Mouse (Mus musculus) heart, adult 2 months (tissue): ENCODE data around the gene Grifin. TPM values are rescaled to one million over a fixed set of nuclear protein-coding genes. Genes with fewer than 3 reads are reported as not detected.

ENCODE experiments used
- DNase-seq, 2 experiments: peaks; one replicate each; pipeline ENCODE4 v3.0.0; 2021
- H3K27ac ChIP-seq: fragments of 200-600 bp; 2 replicates; pipeline ENCODE4 v1.8.1; 2022
- H3K27me3 ChIP-seq: fragments of 200-500 bp; 2 replicates; pipeline ENCODE4 v1.6.1; 2012; ENCODE audit warnings: mild to moderate bottlenecking, low read length, inconsistent platforms, mixed read lengths; ENCODE audit not compliant: control insufficient read depth, insufficient read depth
- H3K36me3 ChIP-seq: fragments of 200-500 bp; 2 replicates; pipeline ENCODE4 v1.6.1; 2012; ENCODE audit warnings: low read length, inconsistent platforms; ENCODE audit not compliant: control insufficient read depth, insufficient read depth
- H3K4me1 ChIP-seq: fragments of 200-500 bp; 2 replicates; pipeline ENCODE4 v1.6.1; 2011; ENCODE audit warnings: low read length; ENCODE audit not compliant: control insufficient read depth, insufficient read depth
- H3K4me3 ChIP-seq: fragments of 200-600 bp; 2 replicates; pipeline ENCODE4 v1.8.1; 2022
- H3K79me2 ChIP-seq: fragments of 200-500 bp; replicated peaks from 2 replicates; pipeline ENCODE4 v1.6.1; 2012; ENCODE audit warnings: mild to moderate bottlenecking, inconsistent platforms, low read length, moderate library complexity, mixed read lengths; ENCODE audit not compliant: control insufficient read depth, insufficient read depth
- H3K9ac ChIP-seq: fragments of 200-500 bp; 2 replicates; pipeline ENCODE4 v1.6.1; 2012; ENCODE audit warnings: low read depth, mild to moderate bottlenecking, control low read depth, inconsistent platforms, low read length, mixed read lengths
- CTCF ChIP-seq: fragments of 200-600 bp; IDR thresholded peaks from 2 replicates; pipeline ENCODE4 v1.8.1; 2022; ENCODE audit warnings: antibody characterized with exemption, mild to moderate bottlenecking, moderate library complexity
- EP300 ChIP-seq: fragments of 200-500 bp; IDR thresholded peaks from 2 replicates; pipeline ENCODE4 v1.6.1; 2011; ENCODE audit warnings: low read depth, low read length, control low read depth; ENCODE audit not compliant: insufficient read depth
- POLR2A ChIP-seq: fragments of 200-500 bp; IDR thresholded peaks from 2 replicates; pipeline ENCODE4 v1.6.1; 2011; ENCODE audit warnings: mild to moderate bottlenecking, low read depth, low read length, control low read depth; ENCODE audit not compliant: insufficient read depth
- WGBS: fragments of 180-500 bp; shearing (Covaris S2); methylation state at CpG from one replicate; pipeline ENCODE4 v1.1.7; 2018; 5-methylcytosine and 5-hydroxymethylcytosine counted together
- intact Hi-C: fragments of 180-260 bp; cut with DNase I; formaldehyde crosslinking; loops from one replicate; pipeline ENCODE4 v1.15.1; 2025
- polyA plus RNA-seq: library from polyadenylated mRNA; depleted of rRNA; stranded (reverse); fragments of >200 nt; gene quantifications from 2 replicates; pipeline ENCODE4 v1.2.3, GENCODE M21; 2012
- total RNA-seq, 2 experiments: library from RNA; stranded (reverse); gene quantifications; 2 replicates each; pipeline ENCODE4 v1.2.3; 2021

Gene Grifin
- total and polyA plus RNA-seq, 3 experiments: not detected

DNA sequence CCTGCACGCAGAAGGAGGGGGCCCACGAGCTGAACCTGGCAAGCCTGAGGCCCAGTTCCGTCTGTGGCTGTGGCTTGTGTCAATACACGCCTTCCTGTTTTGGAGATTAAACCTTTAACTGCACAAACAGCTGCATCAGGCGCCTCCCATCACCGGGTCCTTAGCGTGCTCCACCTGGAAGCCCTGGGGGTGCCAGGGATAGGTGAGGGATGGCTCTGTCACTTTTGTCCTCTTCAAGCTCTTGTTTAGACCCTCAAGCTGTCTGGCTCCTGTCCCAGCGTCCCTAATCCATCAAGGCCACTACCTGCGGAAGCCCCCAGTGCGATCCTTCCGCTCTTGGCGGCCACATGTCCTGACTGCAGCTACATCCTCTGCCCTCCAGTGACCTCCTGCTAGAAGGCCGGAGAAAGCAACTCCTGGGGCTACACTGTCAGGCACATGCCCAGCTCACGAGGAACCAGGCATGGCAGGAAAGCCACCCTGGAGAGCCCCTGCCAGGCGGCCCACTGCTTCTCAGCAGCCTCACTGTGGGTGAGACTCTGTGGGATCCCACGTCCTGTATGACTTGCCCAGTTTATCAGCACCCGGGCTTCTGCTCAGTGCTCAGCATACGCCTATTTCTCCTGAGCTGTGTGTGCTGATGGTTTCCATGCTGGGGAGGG is 32.2 kb upstream of the Grifin start:
- no peaks in the 10 kb centered on the region for H3K27me3 ChIP-seq
- TF ChIP-seq POLR2A (0 out of 2 replicates have a peak, but pooled peaks have one; percentile 7), EP300 (peak; percentile 38; the same call in 1 of the 2 replicates), CTCF (no peak)
- intact Hi-C loops: loop anchor here (2.0 kb wide), 1 partner anchor 14 kb away; no protein-coding TSS in a partner anchor
- H3K79me2 ChIP-seq: no peaks in the 10 kb centered on the region
- H3K9ac ChIP-seq: no peak overlapping the region
- H3K4me3 ChIP-seq: no peak overlapping the region
- 34% methylated on average over 18 of the region's 18 CpGs for WGBS
- peak; percentile 67 to 78 for DNase-seq
- H3K4me1 ChIP-seq: peaks cover 5% of the 10 kb centered on the region
- no peaks in the 10 kb centered on the region for H3K36me3 ChIP-seq
- H3K27ac ChIP-seq: peak overlapping the region; percentile 57

DNA sequence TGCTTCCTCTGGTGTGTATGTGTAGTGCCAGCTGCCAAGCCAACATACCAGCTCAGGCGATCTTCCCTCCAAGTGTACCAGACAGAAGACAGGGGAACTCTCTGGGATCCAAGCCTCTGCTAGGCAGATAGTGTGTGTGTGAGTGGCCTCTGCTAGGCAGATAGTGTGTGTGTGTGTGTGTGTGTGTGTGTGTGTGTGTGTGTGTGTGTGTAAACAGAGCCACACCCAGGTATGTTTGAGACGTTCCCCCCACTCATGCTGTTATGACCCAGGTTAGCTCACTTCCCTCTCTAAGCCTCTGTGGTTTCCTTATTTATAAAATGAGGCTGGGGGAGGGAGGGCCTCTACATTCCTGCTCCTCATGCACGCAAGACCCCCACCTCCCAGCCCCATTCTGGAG is 31.6 kb upstream of the Grifin start:
- Histone ChIP-seq H3K9ac (peak overlapping the region; percentile 21; the same call in 1 of the 2 replicates), H3K27ac (peak overlapping the region; percentile 57), H3K4me1 (peaks cover 5% of the 10 kb centered on the region), H3K36me3 (no peaks in the 10 kb centered on the region), H3K79me2 (no peaks in the 10 kb centered on the region), H3K27me3 (no peaks in the 10 kb centered on the region), H3K4me3 (no peak overlapping the region)
- WGBS: 42% methylated on average over 3 of the region's 3 CpGs
- TF ChIP-seq CTCF (no peak), EP300 (no peak), POLR2A (no peak)
- no peak for DNase-seq
- intact Hi-C loops: loop anchor here (2.0 kb wide), 1 partner anchor 14 kb away; no protein-coding TSS in a partner anchor

DNA sequence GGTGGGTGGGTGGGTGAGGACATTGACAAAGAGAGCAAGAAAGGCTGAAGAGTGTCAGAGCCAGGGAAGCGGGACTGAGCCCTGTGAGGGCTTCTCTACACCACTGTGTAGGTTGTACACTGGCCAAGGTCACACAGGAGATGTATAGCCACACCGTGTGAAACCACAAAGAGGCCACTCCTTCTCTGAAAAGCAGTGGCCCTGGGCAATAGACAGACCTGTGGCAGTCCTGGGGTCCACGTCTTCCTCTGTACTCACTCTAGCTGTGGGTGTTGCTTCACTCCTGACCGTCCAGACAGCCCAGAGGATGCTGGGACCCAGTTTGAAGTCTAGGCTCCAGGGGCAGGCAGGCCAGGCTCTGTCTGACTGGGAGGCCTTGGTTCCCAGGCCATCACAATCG is 30.0 kb upstream of the Grifin start:
- Histone ChIP-seq H3K27ac (no peak overlapping the region), H3K27me3 (no peaks in the 10 kb centered on the region), H3K9ac (no peak overlapping the region), H3K36me3 (no peaks in the 10 kb centered on the region), H3K4me1 (peaks cover 5% of the 10 kb centered on the region), H3K4me3 (no peak overlapping the region), H3K79me2 (no peaks in the 10 kb centered on the region)
- no peak for DNase-seq
- intact Hi-C loops: no loop called here
- no peak for TF ChIP-seq POLR2A
- no peak for TF ChIP-seq EP300
- no peak for TF ChIP-seq CTCF
- 84% methylated on average over 5 of the region's 5 CpGs for WGBS

DNA sequence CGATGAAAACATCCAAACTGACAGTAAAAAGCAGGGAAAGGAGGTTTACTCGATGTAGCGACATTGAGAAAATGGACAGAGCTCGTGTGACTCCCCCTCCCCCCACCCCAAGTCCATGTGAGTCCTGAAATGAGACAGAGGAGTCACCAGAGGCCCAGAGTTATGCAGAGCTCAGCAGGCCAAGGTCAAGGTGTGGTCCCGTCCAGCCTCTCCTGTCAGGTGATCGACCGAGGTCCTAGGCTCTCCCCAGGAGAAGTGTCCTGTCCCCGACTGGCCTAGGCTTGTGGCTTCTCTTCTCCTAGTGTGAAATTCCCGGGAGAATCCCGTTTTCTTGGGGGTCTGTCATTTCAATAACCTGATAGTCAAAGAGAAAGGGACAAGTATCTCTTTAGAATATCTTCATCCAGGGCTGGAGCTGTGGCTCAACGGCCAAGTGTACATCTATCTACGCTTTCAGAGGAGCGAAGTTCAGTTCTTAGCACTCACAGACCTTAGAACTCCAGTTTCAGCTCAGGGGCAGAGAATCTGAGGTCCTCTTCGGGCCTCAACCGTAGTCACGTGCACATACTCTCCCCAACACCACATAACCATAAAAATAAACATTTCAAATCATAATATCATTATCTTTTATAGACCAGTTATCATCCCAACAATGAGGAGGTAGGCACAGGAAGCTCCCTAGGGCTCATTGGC is 24.4 kb upstream of the Grifin start:
- no peak overlapping the region for H3K4me3 ChIP-seq

DNA sequence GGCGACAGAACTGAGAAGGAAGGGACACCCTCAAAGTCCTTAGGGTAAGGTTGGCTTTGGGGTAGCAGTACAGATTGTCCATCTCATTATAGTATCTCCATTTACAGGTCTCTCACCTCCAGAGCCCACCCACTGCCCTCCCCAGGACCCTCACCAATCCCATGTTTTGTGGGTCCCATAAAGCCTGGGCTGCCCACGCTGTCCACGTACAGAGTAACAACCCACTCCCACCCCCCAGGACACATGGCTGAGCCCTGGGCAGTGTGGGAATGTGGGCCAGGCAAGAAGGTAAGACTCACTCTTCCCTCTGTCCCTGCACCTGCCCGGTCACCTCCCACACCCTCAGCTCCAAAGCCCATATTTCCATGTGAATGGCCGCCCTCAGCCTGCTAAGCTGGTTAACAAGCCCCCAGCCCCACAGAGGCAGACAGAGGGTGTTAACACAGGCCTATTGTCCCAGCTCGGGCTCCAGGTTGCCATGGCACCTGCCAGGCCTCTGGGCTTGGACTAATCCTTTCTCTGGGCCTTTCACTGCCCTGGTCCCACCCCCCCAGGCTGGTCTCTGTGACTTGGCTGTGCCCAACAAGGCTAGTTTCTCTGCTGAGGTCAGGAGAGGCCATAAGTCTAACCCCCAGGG is 19.0 kb upstream of the Grifin start:
- H3K27ac ChIP-seq: no peak overlapping the region
- no peak for DNase-seq
- H3K36me3 ChIP-seq: no peaks in the 10 kb centered on the region
- intact Hi-C loops: no loop called here
- 87% methylated on average over 6 of the region's 6 CpGs for WGBS
- H3K27me3 ChIP-seq: no peaks in the 10 kb centered on the region
- TF ChIP-seq CTCF: no peak
- no peak for TF ChIP-seq EP300
- no peak for TF ChIP-seq POLR2A
- H3K9ac ChIP-seq: no peak overlapping the region
- H3K4me1 ChIP-seq: no peaks in the 10 kb centered on the region; the same call in 1 of the 2 replicates
- H3K79me2 ChIP-seq: no peaks in the 10 kb centered on the region
- no peak overlapping the region for H3K4me3 ChIP-seq

More for the DNA sequence above, 24.4 kb upstream of the Grifin start:
- Histone ChIP-seq H3K4me1 (no peaks in the 10 kb centered on the region), H3K79me2 (no peaks in the 10 kb centered on the region), H3K27ac (no peak overlapping the region), H3K36me3 (no peaks in the 10 kb centered on the region), H3K27me3 (no peaks in the 10 kb centered on the region), H3K9ac (no peak overlapping the region)
- intact Hi-C loops: no loop called here
- no peak for DNase-seq
- 86% methylated on average over 16 of the region's 16 CpGs for WGBS
- no peak for TF ChIP-seq CTCF
- no peak for TF ChIP-seq EP300
- TF ChIP-seq POLR2A: no peak
